Mouse (Mus musculus): Measurements from ENCODE around the gene Clmn.
A peak's percentile ranks its signal among the peaks of the same experiment; 100 is the strongest.

The Clmn gene

GRCm38 (mm10) chr12:104879577-104879989 lies 14.7 kb upstream of the Clmn start:
- DNase-seq (ENCODE audit: low spot score in 2 of 2): no peak

GRCm38 (mm10) chr12:104876053-104876452 lies 11.2 kb upstream of the Clmn start:
- no peak for DNase-seq (ENCODE audit: low spot score in 2 of 2)

- no peak for DNase-seq (ENCODE audit: low spot score in 2 of 2)
Observed at GRCm38 (mm10) chr12:104871987-104872386, 7.1 kb upstream of the Clmn start.

GRCm38 (mm10) chr12:104869737-104870136 lies 4.9 kb upstream of the Clmn start:
- no peak for DNase-seq (ENCODE audit: low spot score in 2 of 2)

GRCm38 (mm10) chr12:104868430-104868829 lies 3.6 kb upstream of the Clmn start:
- no peak for DNase-seq (ENCODE audit: low spot score in 2 of 2)

GRCm38 (mm10) chr12:104867851-104868250 lies 3.0 kb upstream of the Clmn start:
- no peak for DNase-seq (ENCODE audit: low spot score in 2 of 2)

GRCm38 (mm10) chr12:104865166-104865535 lies 275 bp upstream of the Clmn start:
- DNase-seq (ENCODE audit: low spot score in 2 of 2): no peak

GRCm38 (mm10) chr12:104863653-104864052 lies 1.2 kb downstream of the Clmn start:
- DNase-seq (ENCODE audit: low spot score in 2 of 2): no peak

GRCm38 (mm10) chr12:104859140-104859539 lies 5.7 kb downstream of the Clmn start:
- peak in 1 of 2 experiments; percentile 27 for DNase-seq (ENCODE audit: low spot score in 2 of 2)

GRCm38 (mm10) chr12:104858732-104859131 lies 6.1 kb downstream of the Clmn start:
- no peak for DNase-seq (ENCODE audit: low spot score in 2 of 2)

GRCm38 (mm10) chr12:104857614-104858013 lies 7.3 kb downstream of the Clmn start:
- DNase-seq (ENCODE audit: low spot score in 2 of 2): no peak

GRCm38 (mm10) chr12:104856540-104856939 lies 8.3 kb downstream of the Clmn start:
- no peak for DNase-seq (ENCODE audit: low spot score in 2 of 2)

- no peak for DNase-seq (ENCODE audit: low spot score in 2 of 2)
Observed at GRCm38 (mm10) chr12:104855548-104855947, 9.3 kb downstream of the Clmn start.

- DNase-seq (ENCODE audit: low spot score in 2 of 2): no peak
Observed at GRCm38 (mm10) chr12:104854826-104855225, 10.1 kb downstream of the Clmn start.

- no peak for DNase-seq (ENCODE audit: low spot score in 2 of 2)
Observed at GRCm38 (mm10) chr12:104853374-104853773, 11.5 kb downstream of the Clmn start.

GRCm38 (mm10) chr12:104851711-104852508 lies 13.0 kb downstream of the Clmn start:
- no peak for DNase-seq (ENCODE audit: low spot score in 2 of 2)

GRCm38 (mm10) chr12:104850119-104850518 lies 14.8 kb downstream of the Clmn start:
- DNase-seq (ENCODE audit: low spot score in 2 of 2): no peak

- DNase-seq (ENCODE audit: low spot score in 2 of 2): no peak
Observed at GRCm38 (mm10) chr12:104848667-104849066, 16.2 kb downstream of the Clmn start.

- no peak for DNase-seq (ENCODE audit: low spot score in 2 of 2)
Observed at GRCm38 (mm10) chr12:104847227-104847626, 17.6 kb downstream of the Clmn start.

- no peak for DNase-seq (ENCODE audit: low spot score in 2 of 2)
Observed at GRCm38 (mm10) chr12:104845707-104846106, 19.2 kb downstream of the Clmn start.

GRCm38 (mm10) chr12:104844989-104845388 lies 19.9 kb downstream of the Clmn start:
- DNase-seq (ENCODE audit: low spot score in 2 of 2): no peak

- DNase-seq (ENCODE audit: low spot score in 2 of 2): no peak
Observed at GRCm38 (mm10) chr12:104844279-104844678, 20.6 kb downstream of the Clmn start.

GRCm38 (mm10) chr12:104841256-104841655 lies 23.6 kb downstream of the Clmn start:
- DNase-seq (ENCODE audit: low spot score in 2 of 2): no peak

- DNase-seq (ENCODE audit: low spot score in 2 of 2): no peak
Observed at GRCm38 (mm10) chr12:104838987-104839386, 25.9 kb downstream of the Clmn start.

Data from frontal cortex, postnatal 25 days (tissue).